ENCODE assay signal across 15 mouse cellular contexts in genomic region chr11:87463243-87463540, GRCm38 (mm10). TPM values are rescaled to one million over a fixed set of nuclear protein-coding genes. Genes with fewer than 3 reads are reported as not detected.
DNase-seq lines count a peak whose midpoint lies in the region; ATAC-seq and TF ChIP-seq lines count a peak whose summit lies in the region.
"Had no signal": no experiment of that assay in that cellular context is flagged by ENCODE, and none has a peak within 500 bp of the region (broad histone marks: within the 10 kb centered on the region; RNA-seq: fewer than 3 reads in every experiment).

No protein-coding gene starts in this region.

- H3K4me1 ChIP-seq in hindbrain, embryonic 13.5 days (replicated peaks), result peaks cover 5% of the 10 kb centered on the region; the same call in 1 of the 2 replicates
- H3K4me1 ChIP-seq in hindbrain, embryonic 11.5 days (replicated peaks; ENCODE audit: control insufficient read depth, insufficient read depth, low read length), result no peaks in the 10 kb centered on the region
- H3K4me1 ChIP-seq in MEL (ENCODE audit: control insufficient read depth in 1 of 2, insufficient read depth in 2 of 2, low read length in 2 of 2), result peaks cover 8 to 20% of the 10 kb centered on the region in 2 experiments; a peak in 3 of 4 replicates
- H3K4me1 ChIP-seq in liver, embryonic 16.5 days (ENCODE audit: control insufficient read depth, low read depth, low read length), result peaks cover 18% of the 10 kb centered on the region

- ATAC-seq in hindbrain, embryonic 13.5 days (ENCODE audit: low FRiP score), result no peak
- ATAC-seq in hindbrain, embryonic 11.5 days (ENCODE audit: low FRiP score), result no peak
- no peak for ATAC-seq in liver, embryonic 16.5 days (ENCODE audit: low read depth)

- no peaks in the 10 kb centered on the region for H3K36me3 ChIP-seq in hindbrain, embryonic 13.5 days
- no peaks in the 10 kb centered on the region for H3K36me3 ChIP-seq in hindbrain, embryonic 11.5 days (ENCODE audit: control insufficient read depth, insufficient read depth, low read length)
- H3K36me3 ChIP-seq in MEL (ENCODE audit: control insufficient read depth in 1 of 2, insufficient read depth in 2 of 2, low read length in 2 of 2), result peaks cover 0 to 29% of the 10 kb centered on the region in 2 experiments; a peak in 2 of 4 replicates
- H3K36me3 ChIP-seq in liver, embryonic 16.5 days (ENCODE audit: control insufficient read depth, insufficient read depth), result no peaks in the 10 kb centered on the region
- H3K36me3 ChIP-seq: heart, embryonic 12.5 days; lung, embryonic 15.5 days; stomach, embryonic 15.5 days had no signal

- no peaks in the 10 kb centered on the region for H3K9me3 ChIP-seq in hindbrain, embryonic 13.5 days
- no peaks in the 10 kb centered on the region for H3K9me3 ChIP-seq in hindbrain, embryonic 11.5 days (ENCODE audit: control insufficient read depth, low read length)
- no peaks in the 10 kb centered on the region for H3K9me3 ChIP-seq in MEL (replicated peaks; ENCODE audit: insufficient read depth, low read length)
- no peaks in the 10 kb centered on the region for H3K9me3 ChIP-seq in liver, embryonic 16.5 days (replicated peaks; ENCODE audit: control insufficient read depth, low read length)
- H3K9me3 ChIP-seq: heart, embryonic 12.5 days; lung, embryonic 15.5 days; stomach, embryonic 15.5 days had no signal

- no peak for TF ChIP-seq RAD21 in MEL (IDR thresholded peaks at IDR 0.05; ENCODE audit: low read depth, low read length)

- 0 out of 2 replicates have a peak, but pooled peaks cover 2% of the 10 kb centered on the region for H3K27me3 ChIP-seq in hindbrain, embryonic 13.5 days
- no peaks in the 10 kb centered on the region for H3K27me3 ChIP-seq in hindbrain, embryonic 11.5 days (ENCODE audit: control insufficient read depth, insufficient read depth, low read length)
- no peaks in the 10 kb centered on the region for H3K27me3 ChIP-seq in MEL (ENCODE audit: control insufficient read depth in 1 of 2, insufficient read depth in 2 of 2, low read length in 2 of 2)
- H3K27me3 ChIP-seq in liver, embryonic 16.5 days (ENCODE audit: control insufficient read depth, insufficient read depth, low read depth, low read length), result no peaks in the 10 kb centered on the region
- H3K27me3 ChIP-seq: heart, embryonic 12.5 days; lung, embryonic 15.5 days; stomach, embryonic 15.5 days had no signal

- 0 out of 2 replicates have a peak overlapping the region, but pooled peaks have one; percentile 64 for H3K27ac ChIP-seq in hindbrain, embryonic 13.5 days
- no peak overlapping the region for H3K27ac ChIP-seq in hindbrain, embryonic 11.5 days (ENCODE audit: low read depth, low read length)
- peak overlapping the region; percentile 74 for H3K27ac ChIP-seq in MEL (ENCODE audit: control insufficient read depth, low read depth, low read length)
- peak overlapping the region; percentile 38; the same call in 1 of the 2 replicates for H3K27ac ChIP-seq in liver, embryonic 16.5 days (ENCODE audit: low read length)

- 62% methylated on average over 5 of the region's 5 CpGs for WGBS in hindbrain, embryonic 13.5 days
- 62% methylated on average over 5 of the region's 5 CpGs for WGBS in hindbrain, embryonic 11.5 days
- 49% methylated on average over 5 of the region's 5 CpGs for WGBS in liver, embryonic 16.5 days (ENCODE audit: insufficient replicate concordance)

- H3K79me2 ChIP-seq in MEL (ENCODE audit: control insufficient read depth, insufficient read depth, low read length, poor library complexity), result no peaks in the 10 kb centered on the region

- no peak overlapping the region for H3K4me3 ChIP-seq in hindbrain, embryonic 13.5 days
- H3K4me3 ChIP-seq in hindbrain, embryonic 11.5 days (ENCODE audit: low read depth, low read length), result no peak overlapping the region
- H3K4me3 ChIP-seq in MEL (ENCODE audit: control insufficient read depth in 1 of 2, insufficient read depth in 1 of 2, low read depth in 2 of 2, low read length in 2 of 2), result peak overlapping the region; percentile 2 to 3; a peak in 1 of 4 replicates
- H3K4me3 ChIP-seq in liver, embryonic 16.5 days (ENCODE audit: low read depth, low read length), result no peak overlapping the region
- H3K4me3 ChIP-seq: heart, embryonic 12.5 days; lung, embryonic 15.5 days; stomach, embryonic 15.5 days had no signal

- no peak overlapping the region for H3K9ac ChIP-seq in hindbrain, embryonic 13.5 days
- H3K9ac ChIP-seq in hindbrain, embryonic 11.5 days (ENCODE audit: low read depth, low read length), result no peak overlapping the region
- H3K9ac ChIP-seq in MEL (ENCODE audit: control insufficient read depth, low read depth, low read length, poor library complexity, severe bottlenecking), result peak overlapping the region; percentile 31
- H3K9ac ChIP-seq in liver, embryonic 16.5 days (ENCODE audit: low read depth, low read length), result no peak overlapping the region
- H3K9ac ChIP-seq: heart, embryonic 12.5 days; lung, embryonic 15.5 days; stomach, embryonic 15.5 days had no signal

- TF ChIP-seq EP300 in MEL (IDR thresholded peaks at IDR 0.05; ENCODE audit: low read depth in 1 of 2, low read length in 2 of 2), result no peak

- DNase-seq in hindbrain, embryonic 11.5 days (ENCODE audit: low spot score), result no peak
- DNase-seq in 3T3-L1 (ENCODE audit: low read depth, low spot score) (peak; percentile 59), MEL (ENCODE audit: low read depth, low spot score) (peak; percentile 72)
- DNase-seq in cerebellum, adult 11-12 months, result no peak
- DNase-seq in lung, postnatal 4 days, result no peak
- DNase-seq: adrenal gland, adult 8-10 months; cerebellum, postnatal 36 days; gastrocnemius, postnatal 25 days; heart, postnatal 4 days; kidney, adult 9 months had no signal

- TF ChIP-seq POLR2A in MEL (IDR thresholded peaks at IDR 0.05; ENCODE audit: control insufficient read depth in 1 of 2, insufficient read depth in 1 of 2, low read depth in 1 of 2, low read length in 2 of 2, poor library complexity in 1 of 2), result no peak

- no peak overlapping the region for H3K4me2 ChIP-seq in hindbrain, embryonic 13.5 days
- H3K4me2 ChIP-seq in hindbrain, embryonic 11.5 days (replicated peaks; ENCODE audit: low read depth, low read length), result no peak overlapping the region
- H3K4me2 ChIP-seq in liver, embryonic 16.5 days (ENCODE audit: low read depth, low read length), result no peak overlapping the region
- H3K4me2 ChIP-seq: heart, embryonic 12.5 days; lung, embryonic 15.5 days; stomach, embryonic 15.5 days had no signal

- TF ChIP-seq CTCF in MEL (IDR thresholded peaks at IDR 0.05 in 2 of 3, conservative IDR thresholded peaks at IDR 0.05 in 1 of 3; ENCODE audit: control insufficient read depth in 1 of 3, insufficient read depth in 1 of 3, low read depth in 2 of 3, low read length in 3 of 3, poor library complexity in 1 of 3, severe bottlenecking in 1 of 3), result no peak

TF ChIP-seq in MEL, 35 proteins besides CTCF, POLR2A, EP300 and RAD21:
- 0 out of 2 replicates have a peak, but pooled peaks have one; percentile 2 for TF ChIP-seq TBP (IDR thresholded peaks at IDR 0.05; ENCODE audit: low read depth, low read length)
- no peak for TF ChIP-seq GABPA (IDR thresholded peaks at IDR 0.05; ENCODE audit: low read depth, low read length)
- peak; percentile 12; the same call in 1 of the 2 replicates for TF ChIP-seq MYC (IDR thresholded peaks at IDR 0.05; ENCODE audit: low read depth, low read length)
- no peak for TF ChIP-seq ZKSCAN1 (IDR thresholded peaks at IDR 0.05; ENCODE audit: low read depth, low read length)
- no peak for TF ChIP-seq POLR2AphosphoS5 (IDR thresholded peaks at IDR 0.05; ENCODE audit: borderline replicate concordance, low read depth, low read length)
- no peak for TF ChIP-seq TAL1 (IDR thresholded peaks at IDR 0.05; ENCODE audit: low read length)
- TF ChIP-seq NRF1 (IDR thresholded peaks at IDR 0.05; ENCODE audit: insufficient read depth, low read depth, low read length, poor library complexity, severe bottlenecking), result no peak
- no peak for TF ChIP-seq TCF12 (IDR thresholded peaks at IDR 0.05; ENCODE audit: low read depth, low read length)
- no peak for TF ChIP-seq MEF2A (IDR thresholded peaks at IDR 0.05; ENCODE audit: extremely low read depth, insufficient replicate concordance, low read depth, low read length, poor library complexity, severe bottlenecking)
- TF ChIP-seq E2F4 (IDR thresholded peaks at IDR 0.05; ENCODE audit: borderline replicate concordance, low read depth, low read length), result no peak
- TF ChIP-seq SMC3 (IDR thresholded peaks at IDR 0.05; ENCODE audit: low read depth, low read length), result no peak
- TF ChIP-seq MAFK (IDR thresholded peaks at IDR 0.05; ENCODE audit: borderline replicate concordance, low read depth, low read length), result no peak
- TF ChIP-seq BHLHE40 (IDR thresholded peaks at IDR 0.05; ENCODE audit: borderline replicate concordance, low read depth, low read length), result no peak

RNA-seq across cellular contexts. Expression of gene Tex14, which starts 58.3 kb away (rescaled TPM):
- polyA plus RNA-seq in hindbrain, embryonic 13.5 days (2015; fragmentation: Nextera tagmentation; extraction: Ambion mirVana), result 1.00 and 1.0 TPM in 2 replicates
- polyA plus RNA-seq in hindbrain, embryonic 11.5 days (2014; fragmentation: Nextera tagmentation; extraction: Ambion mirVana), result 0.35 TPM in 1 of 2 replicates, not detected in the other
- 0.23 and 0.42 TPM in 2 replicates for total RNA-seq in MEL (2012; rRNA removed)
- polyA plus RNA-seq in MEL (2012; ENCODE audit: insufficient read depth in 1 of 2, insufficient read length in 2 of 2, low read depth in 1 of 2, low replicate concordance in 2 of 2, missing spikeins in 1 of 2), result under 1 TPM in 1 of 2 experiments, not detected in 1; 0.42 TPM
- 0.08 and 0.21 TPM in 2 replicates for polyA plus RNA-seq in liver, embryonic 16.5 days (2015; fragmentation: Nextera tagmentation; extraction: Ambion mirVana)
- total RNA-seq: heart, postnatal 4 days had no signal

RNA-seq across cellular contexts. Expression of gene Rad51c, which starts 58.4 kb away (rescaled TPM):
- 5.1 and 6.2 TPM in 2 replicates for polyA plus RNA-seq in hindbrain, embryonic 13.5 days (2015; fragmentation: Nextera tagmentation; extraction: Ambion mirVana)
- polyA plus RNA-seq in hindbrain, embryonic 11.5 days (2014; fragmentation: Nextera tagmentation; extraction: Ambion mirVana), result 12.2 and 13.1 TPM in 2 replicates
- total RNA-seq in MEL (2012; rRNA removed), result 1.5 and 2.5 TPM in 2 replicates
- 1 to 10 TPM in 1 of 2 experiments, not detected in 1; 1.9 TPM for polyA plus RNA-seq in MEL (2012; ENCODE audit: insufficient read depth in 1 of 2, insufficient read length in 2 of 2, low read depth in 1 of 2, low replicate concordance in 2 of 2, missing spikeins in 1 of 2)
- 3.9 and 4.4 TPM in 2 replicates for polyA plus RNA-seq in liver, embryonic 16.5 days (2015; fragmentation: Nextera tagmentation; extraction: Ambion mirVana)

Comparison
In these comparisons a context has a peak if more than half of its experiments do, and no peak if none do; other contexts are left out.
1. H3K4me3 ChIP-seq: peak in MEL (2 of 2); none in hindbrain, embryonic 13.5 days (single experiment), hindbrain, embryonic 11.5 days (single experiment) and liver, embryonic 16.5 days (single experiment).
2. DNase-seq: peak in 3T3-L1 (single experiment) and MEL (single experiment); none in hindbrain, embryonic 11.5 days (single experiment), cerebellum, adult 11-12 months (single experiment) and lung, postnatal 4 days (0 of 2).